Mouse (Mus musculus) thymus, adult 2 months (tissue): ENCODE data around the gene Lpar1. TPM values are rescaled to one million over a fixed set of nuclear protein-coding genes. Genes with fewer than 3 reads are reported as not detected.

ENCODE experiments used
- DNase-seq: peaks from one replicate; pipeline ENCODE4 v3.0.0; 2021
- H3K27ac ChIP-seq: fragments of 200-500 bp; 2 replicates; pipeline ENCODE4 v1.5.1; 2012; ENCODE audit warnings: low read length, control low read depth; ENCODE audit not compliant: control insufficient read depth, insufficient read depth
- H3K27me3 ChIP-seq: fragments of 200-500 bp; 2 replicates; pipeline ENCODE4 v1.6.1; 2012; ENCODE audit warnings: mild to moderate bottlenecking, low read length, moderate library complexity, mixed read lengths; ENCODE audit not compliant: control insufficient read depth, insufficient read depth
- H3K36me3 ChIP-seq: fragments of 200-500 bp; 2 replicates; pipeline ENCODE4 v1.6.1; 2012; ENCODE audit warnings: mild to moderate bottlenecking, low read length, moderate library complexity; ENCODE audit not compliant: control insufficient read depth, insufficient read depth
- H3K4me1 ChIP-seq: fragments of 200-500 bp; replicated peaks from 2 replicates; pipeline ENCODE4 v1.6.1; 2012; ENCODE audit warnings: low read length; ENCODE audit not compliant: control insufficient read depth, insufficient read depth
- H3K4me3 ChIP-seq: fragments of 200-500 bp; 2 replicates; pipeline ENCODE4 v1.5.1; 2012; ENCODE audit warnings: mild to moderate bottlenecking, low read length, control low read depth, moderate library complexity; ENCODE audit not compliant: control insufficient read depth, insufficient read depth
- CTCF ChIP-seq: fragments of 200-500 bp; IDR thresholded peaks from 2 replicates; pipeline ENCODE4 v1.5.1; 2012; ENCODE audit warnings: mild to moderate bottlenecking, control low read depth, low read length, moderate library complexity, borderline replicate concordance; ENCODE audit not compliant: control insufficient read depth, poor library complexity, insufficient read depth; ENCODE audit errors: extremely low read depth
- POLR2A ChIP-seq: fragments of 200-500 bp; IDR thresholded peaks from 2 replicates; pipeline ENCODE4 v1.6.1; 2012; ENCODE audit warnings: mild to moderate bottlenecking, low read length, control low read depth, moderate library complexity; ENCODE audit not compliant: control insufficient read depth, poor library complexity, insufficient read depth; ENCODE audit errors: extremely low read depth
- WGBS: fragments of 180-500 bp; shearing (Covaris S2); methylation state at CpG from one replicate; pipeline ENCODE4 v1.1.7; 2018; 5-methylcytosine and 5-hydroxymethylcytosine counted together
- polyA plus RNA-seq: library from polyadenylated mRNA; depleted of rRNA; stranded (reverse); fragments of >200 nt; gene quantifications from 2 replicates; pipeline ENCODE4 v1.2.3, GENCODE M21; 2012

The Lpar1 gene
- polyA plus RNA-seq, 1 experiment = 16.6 TPM

- DNase-seq = no peak
- Histone ChIP-seq H3K27ac (no peak overlapping the region), H3K27me3 (no peaks in the 10 kb centered on the region), H3K4me1 (no peaks in the 10 kb centered on the region), H3K4me3 (no peak overlapping the region), H3K36me3 (no peaks in the 10 kb centered on the region)
- WGBS = 82% methylated on average over 3 of the region's 3 CpGs
- TF ChIP-seq CTCF (no peak), POLR2A (no peak)
Observed at GRCm38 (mm10) chr4:58538696-58539095, 15.0 kb downstream of the Lpar1 start.

DNA sequence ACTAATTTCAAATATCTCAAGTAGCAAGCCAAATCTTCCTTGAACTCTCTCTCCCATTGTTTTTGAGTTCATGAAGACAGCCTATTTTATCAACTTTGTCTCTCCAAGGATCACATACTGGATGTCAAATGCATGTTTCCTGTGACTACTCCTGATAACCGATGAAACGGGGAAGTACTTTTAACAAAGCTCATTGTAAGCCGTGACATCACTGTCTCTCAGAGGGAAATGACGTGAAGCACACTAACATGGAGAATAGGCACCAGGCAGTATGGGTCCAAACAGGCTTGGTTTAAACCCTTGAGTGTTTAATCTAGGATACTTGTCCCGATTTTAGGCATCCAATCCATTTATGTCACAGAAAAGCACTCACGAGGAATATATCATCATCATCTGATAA, 17.9 kb downstream of the Lpar1 start:
- H3K4me1 ChIP-seq = no peaks in the 10 kb centered on the region
- 71% methylated on average over 6 of the region's 6 CpGs for WGBS
- no peak overlapping the region for H3K27ac ChIP-seq
- TF ChIP-seq POLR2A (no peak), CTCF (no peak)
- H3K36me3 ChIP-seq = no peaks in the 10 kb centered on the region
- H3K27me3 ChIP-seq = no peaks in the 10 kb centered on the region
- no peak overlapping the region for H3K4me3 ChIP-seq
- DNase-seq = no peak

GRCm38 (mm10) chr4:58534726-58535350, 18.9 kb downstream of the Lpar1 start:
- no peaks in the 10 kb centered on the region for H3K4me1 ChIP-seq
- no peak for TF ChIP-seq POLR2A
- TF ChIP-seq CTCF = no peak
- WGBS = 96% methylated on average over 15 of the region's 15 CpGs

DNA sequence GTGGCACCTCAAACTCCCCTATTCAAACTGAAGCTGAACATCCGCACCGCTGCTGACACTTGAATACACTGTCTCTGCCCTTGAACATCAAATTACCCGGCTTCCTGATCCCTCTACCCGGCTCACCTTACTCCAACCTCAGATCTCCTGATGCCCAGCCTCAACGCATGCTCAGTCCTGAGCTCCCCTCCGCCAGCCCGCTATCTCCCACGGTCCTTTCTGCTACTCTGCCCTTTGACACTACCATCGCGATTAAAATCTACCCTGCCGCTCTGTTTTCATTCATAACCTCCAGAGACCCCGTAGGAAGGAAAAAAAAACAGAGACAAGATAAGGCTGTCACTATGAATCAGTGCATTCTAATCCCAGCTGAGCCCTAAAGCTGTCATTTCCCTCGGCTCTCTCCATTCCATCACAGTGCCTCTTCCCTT, 19.5 kb downstream of the Lpar1 start:
- 89% methylated on average over 13 of the region's 13 CpGs for WGBS
- H3K27ac ChIP-seq = no peak overlapping the region
- DNase-seq = no peak

More at GRCm38 (mm10) chr4:58534726-58535350, 18.9 kb downstream of the Lpar1 start:
- no peaks in the 10 kb centered on the region for H3K27me3 ChIP-seq
- no peaks in the 10 kb centered on the region for H3K36me3 ChIP-seq
- no peak overlapping the region for H3K27ac ChIP-seq
- H3K4me3 ChIP-seq = no peak overlapping the region
- DNase-seq = no peak

GRCm38 (mm10) chr4:58533519-58533918, 20.2 kb downstream of the Lpar1 start:
- WGBS = 88% methylated on average over 3 of the region's 3 CpGs

More for the DNA sequence above, 19.5 kb downstream of the Lpar1 start:
- TF ChIP-seq POLR2A = no peak
- TF ChIP-seq CTCF = no peak
- no peak overlapping the region for H3K4me3 ChIP-seq
- H3K4me1 ChIP-seq = no peaks in the 10 kb centered on the region
- H3K36me3 ChIP-seq = no peaks in the 10 kb centered on the region
- H3K27me3 ChIP-seq = no peaks in the 10 kb centered on the region

DNA sequence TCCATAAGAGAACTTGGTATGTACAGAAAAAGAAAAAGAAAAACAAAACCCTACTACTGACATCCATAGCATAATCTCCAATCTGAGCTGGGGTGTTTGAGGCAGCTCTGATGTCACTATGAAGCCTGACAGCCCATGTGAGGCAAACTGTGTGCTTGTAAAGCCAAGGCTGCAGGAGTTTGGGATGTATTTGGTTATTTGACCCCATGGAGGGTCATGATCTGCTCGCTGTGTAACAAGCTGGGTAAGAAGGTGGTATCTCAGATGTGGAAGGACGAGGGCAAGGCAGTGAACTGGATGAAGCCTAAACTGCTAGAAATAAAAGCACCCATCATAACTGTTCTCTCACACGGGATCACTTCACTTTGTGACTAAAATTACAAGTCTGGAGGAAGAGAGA, 21.4 kb downstream of the Lpar1 start:
- Histone ChIP-seq H3K36me3 (no peaks in the 10 kb centered on the region), H3K4me1 (no peaks in the 10 kb centered on the region), H3K27me3 (no peaks in the 10 kb centered on the region), H3K4me3 (no peak overlapping the region), H3K27ac (no peak overlapping the region)
- no peak for DNase-seq
- 77% methylated on average over 3 of the region's 3 CpGs for WGBS
- no peak for TF ChIP-seq POLR2A

More at GRCm38 (mm10) chr4:58533519-58533918, 20.2 kb downstream of the Lpar1 start:
- Histone ChIP-seq H3K4me1 (no peaks in the 10 kb centered on the region), H3K36me3 (no peaks in the 10 kb centered on the region), H3K27me3 (no peaks in the 10 kb centered on the region), H3K27ac (no peak overlapping the region), H3K4me3 (no peak overlapping the region)
- DNase-seq = no peak
- TF ChIP-seq POLR2A (no peak), CTCF (no peak)

GRCm38 (mm10) chr4:58530706-58531105, 23.0 kb downstream of the Lpar1 start:
- no peaks in the 10 kb centered on the region for H3K4me1 ChIP-seq
- no peak for TF ChIP-seq POLR2A
- no peak for TF ChIP-seq CTCF
- no peaks in the 10 kb centered on the region for H3K36me3 ChIP-seq
- H3K4me3 ChIP-seq = no peak overlapping the region
- no peaks in the 10 kb centered on the region for H3K27me3 ChIP-seq
- 96% methylated on average over 5 of the region's 5 CpGs for WGBS
- DNase-seq = no peak
- no peak overlapping the region for H3K27ac ChIP-seq
